Mouse (Mus musculus) liver, adult 2 months (tissue): ENCODE measurements around the gene Gna15.

Source experiments
- CTCF ChIP-seq: fragments of 200-500 bp; IDR thresholded peaks from 2 replicates; pipeline ENCODE4 v1.5.1; 2011; ENCODE audit warnings: low read depth, low read length, control low read depth
- POLR2A ChIP-seq: fragments of 200-500 bp; IDR thresholded peaks from 2 replicates; pipeline ENCODE4 v1.6.1; 2011; ENCODE audit warnings: low read length, control low read depth; ENCODE audit not compliant: insufficient read depth; ENCODE audit errors: extremely low read depth

DNA sequence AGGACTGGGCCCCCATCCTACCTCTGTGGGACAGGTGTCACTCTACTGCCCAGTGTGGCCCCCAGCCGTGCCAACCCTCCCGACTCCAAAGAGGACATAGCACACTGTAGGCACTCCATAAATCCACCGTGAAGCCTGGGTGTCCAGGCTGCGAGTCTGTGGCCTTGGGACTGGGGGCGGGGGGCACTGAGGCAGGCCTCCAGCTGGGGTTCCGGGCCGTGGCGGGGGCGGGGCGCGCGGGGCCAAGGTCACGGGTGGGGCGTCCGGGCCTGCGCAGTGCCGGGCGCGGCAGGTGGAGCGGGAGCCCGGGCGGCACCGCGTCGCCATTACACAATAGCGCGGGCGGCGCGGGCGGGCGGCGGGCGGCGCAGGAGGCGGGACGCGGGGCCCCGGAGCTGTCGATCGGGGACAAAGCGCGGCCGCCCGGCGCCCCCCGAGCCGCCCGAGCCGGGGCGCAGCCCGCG is 35.2 kb upstream of the Gna15 start, which contains the start of gene Aes:
- TF ChIP-seq CTCF (no peak), POLR2A (no peak)
